Mouse (Mus musculus): ENCODE data around the gene Cog5.

The Cog5 gene

DNA sequence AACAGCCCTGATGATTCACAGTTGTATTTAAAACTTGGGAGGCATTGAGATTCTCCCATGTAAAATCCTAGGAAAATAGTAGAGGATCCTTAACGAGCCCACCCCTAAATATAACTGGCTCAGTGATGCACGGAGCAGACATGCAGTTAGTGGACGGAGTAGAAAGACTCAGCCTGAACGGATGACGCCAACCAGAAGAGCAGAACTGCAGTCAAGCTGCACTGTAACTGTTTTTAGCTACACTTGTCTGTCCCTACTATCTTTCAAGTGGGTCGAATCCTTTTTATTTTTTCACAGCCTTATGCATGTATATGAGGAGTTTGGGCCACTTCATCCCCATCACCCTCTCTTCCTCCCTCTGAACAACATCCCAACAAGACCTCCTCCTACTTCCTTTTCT lies 331.1 kb downstream of the Cog5 start:
- no peak for DNase-seq

DNA sequence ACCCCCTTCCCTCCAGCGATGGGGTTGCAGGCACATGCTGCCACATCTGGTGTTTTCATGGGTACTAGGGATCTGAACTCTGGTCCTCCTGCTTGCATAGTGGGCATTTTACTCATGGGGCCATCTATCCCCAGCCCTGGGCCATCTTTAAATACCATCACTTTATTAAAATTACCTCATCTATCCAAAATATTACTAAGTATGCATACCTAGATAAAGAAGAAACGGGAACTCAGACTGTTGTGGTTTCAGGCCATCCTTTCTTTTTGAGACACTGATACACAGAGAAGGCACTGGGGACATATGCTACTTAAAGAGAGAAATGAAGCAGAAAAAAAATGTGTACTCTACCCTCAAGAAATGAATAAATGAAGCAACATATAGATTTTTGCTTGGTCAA lies 331.8 kb downstream of the Cog5 start:
- no peak for DNase-seq
